Mouse (Mus musculus) forebrain, embryonic 14.5 days (tissue): Measurements from ENCODE around the gene Iqcd. TPM values are rescaled to one million over a fixed set of nuclear protein-coding genes. Genes with fewer than 3 reads are reported as not detected.

Experiments
- ATAC-seq: fragments of 200-750 bp; cut with Nextera tagmentation; 2 replicates; pipeline ENCODE4 v1.8.0; 2017; ENCODE audit warnings: mild to moderate bottlenecking, moderate library complexity
- DNase-seq: peaks from one replicate; pipeline ENCODE4 v3.0.0-alpha.2; 2015; ENCODE audit warnings: low spot score
- H3K27ac ChIP-seq: fragments of 300-500 bp; sonication (generic); 2 replicates; pipeline ENCODE4 v1.5.1; 2014; ENCODE audit warnings: low read depth, mild to moderate bottlenecking, control low read depth, low read length, moderate library complexity
- H3K27me3 ChIP-seq: fragments of 300-500 bp; sonication (generic); replicated peaks from 2 replicates; pipeline ENCODE4 v1.6.1; 2014; ENCODE audit warnings: low read length, control low read depth, mixed read lengths; ENCODE audit not compliant: control insufficient read depth, insufficient read depth
- H3K36me3 ChIP-seq: fragments of 300-500 bp; sonication (generic); 2 replicates; pipeline ENCODE4 v1.6.1; 2014; ENCODE audit warnings: low read length, control low read depth; ENCODE audit not compliant: control insufficient read depth, insufficient read depth
- H3K4me1 ChIP-seq: fragments of 300-500 bp; sonication (generic); 2 replicates; pipeline ENCODE4 v1.6.1; 2014; ENCODE audit warnings: antibody characterized with exemption, low read length, control low read depth; ENCODE audit not compliant: control insufficient read depth, insufficient read depth
- H3K4me2 ChIP-seq: fragments of 300-500 bp; sonication (generic); 2 replicates; pipeline ENCODE4 v1.6.1; 2014; ENCODE audit warnings: mild to moderate bottlenecking, control low read depth, low read length
- H3K4me3 ChIP-seq: fragments of 300-500 bp; sonication (generic); 2 replicates; pipeline ENCODE4 v1.5.1; 2014; ENCODE audit warnings: low read depth, low read length, control low read depth
- H3K9ac ChIP-seq: fragments of 300-500 bp; sonication (generic); 2 replicates; pipeline ENCODE4 v1.6.1; 2014; ENCODE audit warnings: mild to moderate bottlenecking, low read length, control low read depth, moderate library complexity
- H3K9me3 ChIP-seq: fragments of 300-500 bp; sonication (generic); replicated peaks from 2 replicates; pipeline ENCODE4 v1.6.1; 2016; ENCODE audit warnings: low read length, control low read depth, mixed read lengths; ENCODE audit not compliant: control insufficient read depth
- WGBS: fragments of 180-500 bp; shearing (Covaris S2); extraction: QIAGEN DNeasy Blood & Tissue Kit; methylation state at CpG from one replicate; pipeline ENCODE4 v1.1.7; 2014; 5-methylcytosine and 5-hydroxymethylcytosine counted together
- polyA plus RNA-seq: library from polyadenylated mRNA; unstranded; fragments of >200 nt; fragmentation: Nextera tagmentation; extraction: Ambion mirVana; gene quantifications from 2 replicates; pipeline ENCODE4 v1.2.1, GENCODE M21; 2014

Gene Iqcd
- polyA plus RNA-seq, 1 experiment from 2014 or later: 2.0 TPM

DNA sequence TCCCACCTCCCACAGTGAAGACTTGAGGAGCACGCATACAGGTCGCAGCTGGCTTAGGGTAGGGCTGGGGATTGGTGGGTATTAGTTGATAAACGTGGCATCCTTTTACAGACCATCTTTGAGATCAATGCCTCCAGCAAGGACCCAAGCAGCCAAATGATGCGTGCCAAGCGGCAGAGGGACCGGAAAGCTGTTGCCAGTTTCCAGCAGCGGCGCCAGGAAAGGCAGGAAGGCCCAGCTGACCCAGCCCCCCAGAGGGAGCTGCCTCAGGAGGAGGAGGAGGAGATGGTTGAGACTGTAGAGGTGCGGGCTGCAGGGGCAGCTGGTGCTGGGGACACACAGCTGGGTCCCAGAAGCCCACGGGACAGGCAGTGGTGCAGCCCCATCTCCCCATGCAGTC lies 35.6 kb downstream of the Iqcd start:
- H3K4me2 ChIP-seq: no peak overlapping the region
- H3K27me3 ChIP-seq: no peaks in the 10 kb centered on the region
- no peak for ATAC-seq
- peaks cover 85% of the 10 kb centered on the region for H3K36me3 ChIP-seq
- H3K4me1 ChIP-seq: no peaks in the 10 kb centered on the region
- no peak for DNase-seq
- H3K27ac ChIP-seq: no peak overlapping the region
- no peak overlapping the region for H3K9ac ChIP-seq
- no peak overlapping the region for H3K4me3 ChIP-seq
- no peaks in the 10 kb centered on the region for H3K9me3 ChIP-seq
- 91% methylated on average over 10 of the region's 10 CpGs for WGBS

DNA sequence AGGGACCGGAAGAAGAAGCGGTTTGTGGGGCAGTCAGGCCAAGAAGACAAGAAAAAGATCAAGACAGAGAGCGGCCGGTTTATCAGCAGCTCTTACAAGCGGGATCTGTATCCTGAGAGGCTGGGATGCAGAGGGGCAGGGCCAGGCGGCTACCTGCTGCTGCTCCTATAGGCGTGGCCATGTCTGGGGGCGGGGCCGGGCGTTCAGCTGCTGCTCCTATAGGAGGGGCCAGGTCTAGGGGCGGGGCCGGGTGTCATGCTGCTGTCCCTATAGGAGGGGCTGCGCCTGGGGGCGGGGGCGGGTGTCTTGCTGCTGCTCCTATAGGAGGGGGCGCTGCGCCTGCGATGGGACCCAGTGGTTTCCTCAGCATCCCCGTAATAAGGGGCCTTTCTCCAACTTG lies 37.6 kb downstream of the Iqcd start:
- DNase-seq: no peak
- H3K4me3 ChIP-seq: no peak overlapping the region
- peaks cover 66% of the 10 kb centered on the region for H3K36me3 ChIP-seq
- peak; percentile 37; the same call in 1 of the 2 replicates for ATAC-seq
- H3K9me3 ChIP-seq: no peaks in the 10 kb centered on the region
- H3K4me2 ChIP-seq: no peak overlapping the region
- H3K27ac ChIP-seq: no peak overlapping the region
- no peaks in the 10 kb centered on the region; the same call in 1 of the 2 replicates for H3K27me3 ChIP-seq
- H3K9ac ChIP-seq: no peak overlapping the region
- no peaks in the 10 kb centered on the region for H3K4me1 ChIP-seq
- WGBS: 19% methylated on average over 19 of the region's 19 CpGs

DNA sequence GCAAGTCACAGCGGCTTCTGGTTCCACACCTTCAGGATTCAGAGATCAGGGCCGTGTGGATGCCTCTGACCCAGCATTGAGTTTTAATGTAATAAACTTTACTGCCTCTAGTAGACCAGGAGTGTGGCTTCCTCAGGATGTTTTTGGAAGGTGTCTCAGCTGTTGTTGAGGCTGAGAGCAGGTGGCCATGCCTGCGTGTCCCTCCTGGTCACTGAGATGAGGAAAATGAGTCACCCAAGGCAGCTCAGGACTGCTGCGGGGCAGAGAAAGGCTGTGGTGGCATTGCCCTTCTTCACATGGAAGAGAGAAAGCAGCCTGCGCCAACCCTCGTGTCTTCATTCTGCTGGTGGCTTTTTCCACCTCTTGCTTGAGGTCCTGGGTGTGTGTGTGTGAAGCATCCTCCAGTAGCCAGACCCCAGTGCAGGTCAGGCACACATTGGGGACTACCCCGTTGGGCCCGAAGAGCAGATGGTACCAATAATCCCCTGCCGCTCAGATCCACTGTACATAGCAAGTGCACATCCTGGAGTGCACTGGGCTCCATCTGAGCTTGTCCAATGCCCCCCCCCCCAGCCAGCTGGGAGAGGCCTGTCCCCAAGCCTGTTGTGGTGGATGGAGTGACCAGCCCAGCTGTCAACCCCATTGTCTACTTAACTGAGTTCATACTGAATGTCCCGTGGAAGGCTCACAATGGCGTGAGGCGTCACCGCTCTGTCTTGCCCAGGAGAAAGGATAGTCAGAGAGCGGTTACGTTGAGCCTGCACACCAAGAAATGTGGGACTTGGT lies 38.9 kb downstream of the Iqcd start:
- no peak overlapping the region for H3K4me2 ChIP-seq
- ATAC-seq: no peak

DNA sequence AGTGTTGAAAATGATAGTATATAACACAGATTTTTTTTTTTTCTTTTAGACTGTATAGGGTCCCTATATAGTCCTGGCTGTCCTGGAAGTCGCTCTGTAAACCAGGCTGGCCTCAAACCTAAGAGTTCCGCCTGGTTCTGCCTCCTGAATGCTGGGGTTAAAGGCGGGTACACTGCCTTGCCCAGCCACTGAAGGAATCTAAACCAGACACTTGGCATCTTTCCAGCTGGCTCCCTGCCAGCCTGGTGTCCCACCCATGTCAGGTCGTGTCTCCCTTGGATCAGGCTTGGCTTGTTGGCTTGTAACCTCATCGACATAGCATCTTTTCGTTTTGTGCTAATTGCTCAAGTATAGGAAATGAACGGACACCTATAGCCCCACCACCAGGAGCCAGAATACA lies 39.8 kb downstream of the Iqcd start:
- no peak overlapping the region for H3K4me3 ChIP-seq
- H3K27me3 ChIP-seq: no peaks in the 10 kb centered on the region; the same call in 1 of the 2 replicates
- H3K9me3 ChIP-seq: no peaks in the 10 kb centered on the region; the same call in 1 of the 2 replicates
- 60% methylated on average over 7 of the region's 7 CpGs for WGBS
- H3K9ac ChIP-seq: no peak overlapping the region
- H3K4me2 ChIP-seq: no peak overlapping the region
- no peak overlapping the region for H3K27ac ChIP-seq
- no peaks in the 10 kb centered on the region for H3K4me1 ChIP-seq
- H3K36me3 ChIP-seq: peaks cover 45% of the 10 kb centered on the region
- ATAC-seq (no peak), DNase-seq (no peak)

More for the DNA sequence above, 38.9 kb downstream of the Iqcd start:
- H3K9ac ChIP-seq: no peak overlapping the region
- H3K27ac ChIP-seq: no peak overlapping the region
- peaks cover 53% of the 10 kb centered on the region for H3K36me3 ChIP-seq
- no peaks in the 10 kb centered on the region; the same call in 1 of the 2 replicates for H3K27me3 ChIP-seq
- DNase-seq: no peak
- WGBS: 90% methylated on average over 15 of the region's 15 CpGs
- H3K9me3 ChIP-seq: no peaks in the 10 kb centered on the region; the same call in 1 of the 2 replicates
- no peak overlapping the region for H3K4me3 ChIP-seq
- no peaks in the 10 kb centered on the region for H3K4me1 ChIP-seq

DNA sequence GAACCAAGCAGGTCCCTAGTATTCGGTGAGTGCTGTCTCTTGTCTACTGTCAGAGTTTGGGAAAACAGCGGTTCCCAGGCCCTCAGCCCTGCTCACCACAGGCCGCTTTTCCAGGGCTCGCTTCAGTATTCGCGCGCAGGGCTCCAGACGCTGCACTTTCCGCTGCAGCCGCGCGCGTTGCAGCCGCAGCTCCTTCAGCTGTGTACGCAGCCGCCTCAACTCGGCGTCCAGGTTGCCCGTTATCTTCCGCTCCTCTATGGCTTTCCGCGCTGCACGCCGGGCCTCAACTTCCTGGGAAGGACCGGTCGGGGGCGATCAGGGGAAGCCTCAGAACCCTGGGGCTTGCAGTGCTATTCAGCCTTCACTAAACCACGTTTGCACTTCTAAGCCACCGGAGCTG lies 42.3 kb downstream of the Iqcd start:
- Histone ChIP-seq H3K27ac (no peak overlapping the region), H3K4me2 (peak overlapping the region; percentile 33; the same call in 1 of the 2 replicates), H3K9ac (no peak overlapping the region; the same call in 1 of the 2 replicates), H3K9me3 (no peaks in the 10 kb centered on the region; the same call in 1 of the 2 replicates), H3K4me3 (no peak overlapping the region), H3K4me1 (no peaks in the 10 kb centered on the region), H3K27me3 (no peaks in the 10 kb centered on the region; the same call in 1 of the 2 replicates), H3K36me3 (peaks cover 22% of the 10 kb centered on the region)
- WGBS: 10% methylated on average over 29 of the region's 29 CpGs
- no peak for DNase-seq
- no peak for ATAC-seq

DNA sequence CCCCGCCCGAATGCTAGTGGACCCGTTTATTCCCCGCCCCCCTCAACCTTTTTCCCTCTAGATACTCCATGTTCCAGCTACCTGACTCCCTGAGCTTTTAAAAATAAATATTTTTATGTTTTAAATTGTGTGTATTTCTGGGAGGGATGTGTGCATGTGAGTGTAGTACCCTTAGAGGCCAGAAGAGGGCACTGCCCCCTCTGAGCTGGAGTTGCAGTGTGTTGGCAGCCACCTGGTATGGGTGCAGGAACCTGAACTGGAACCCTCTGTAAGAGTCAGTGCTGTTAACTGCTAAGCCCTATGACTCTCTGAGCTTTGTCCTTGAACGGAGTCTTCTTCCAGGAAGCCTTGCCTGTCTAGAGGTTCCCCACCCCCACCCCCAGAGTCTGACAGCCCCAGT lies 43.1 kb downstream of the Iqcd start:
- no peak for DNase-seq
- WGBS: 89% methylated on average over 5 of the region's 5 CpGs
- Histone ChIP-seq H3K4me1 (no peaks in the 10 kb centered on the region), H3K9ac (no peak overlapping the region), H3K36me3 (peaks cover 15% of the 10 kb centered on the region), H3K4me2 (no peak overlapping the region), H3K27ac (no peak overlapping the region), H3K27me3 (no peaks in the 10 kb centered on the region; the same call in 1 of the 2 replicates), H3K4me3 (no peak overlapping the region), H3K9me3 (no peaks in the 10 kb centered on the region; the same call in 1 of the 2 replicates)
- no peak for ATAC-seq

DNA sequence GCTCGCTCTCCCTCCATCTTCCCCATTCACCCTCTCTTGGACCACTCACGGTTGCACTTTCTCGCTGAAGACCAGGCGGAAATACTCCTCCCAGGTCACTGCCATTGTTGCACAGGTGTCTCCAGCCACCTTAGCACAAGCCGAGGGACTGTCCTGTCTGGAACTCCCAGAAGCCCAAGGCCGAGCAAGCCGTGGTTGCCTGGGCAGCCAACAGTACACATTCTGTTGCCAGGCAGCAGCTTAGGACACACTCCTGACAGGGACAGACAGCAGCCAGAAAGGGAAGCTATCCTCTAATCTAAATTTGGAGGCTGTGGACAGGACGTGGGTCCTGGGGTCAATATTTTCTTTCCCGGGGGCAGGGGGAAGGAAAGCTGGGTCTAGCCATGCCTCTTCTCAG lies 45.3 kb downstream of the Iqcd start, which contains the start of gene Cfap73:
Cfap73 (minus strand) TSS at position 105 of the 400 bp plus-strand sequence.
- H3K27me3 ChIP-seq: no peaks in the 10 kb centered on the region; the same call in 1 of the 2 replicates
- H3K9me3 ChIP-seq: no peaks in the 10 kb centered on the region; the same call in 1 of the 2 replicates
- ATAC-seq (no peak), DNase-seq (no peak)
- no peaks in the 10 kb centered on the region for H3K4me1 ChIP-seq
- no peak within 1 kb of the TSS for H3K4me3 ChIP-seq
- no peak within 1 kb of the TSS for H3K27ac ChIP-seq
- no peak within 1 kb of the TSS for H3K9ac ChIP-seq
- H3K4me2 ChIP-seq: no peak within 1 kb of the TSS
- WGBS: 65% methylated on average over 9 of the region's 9 CpGs
- no peaks in the 10 kb centered on the region for H3K36me3 ChIP-seq

DNA sequence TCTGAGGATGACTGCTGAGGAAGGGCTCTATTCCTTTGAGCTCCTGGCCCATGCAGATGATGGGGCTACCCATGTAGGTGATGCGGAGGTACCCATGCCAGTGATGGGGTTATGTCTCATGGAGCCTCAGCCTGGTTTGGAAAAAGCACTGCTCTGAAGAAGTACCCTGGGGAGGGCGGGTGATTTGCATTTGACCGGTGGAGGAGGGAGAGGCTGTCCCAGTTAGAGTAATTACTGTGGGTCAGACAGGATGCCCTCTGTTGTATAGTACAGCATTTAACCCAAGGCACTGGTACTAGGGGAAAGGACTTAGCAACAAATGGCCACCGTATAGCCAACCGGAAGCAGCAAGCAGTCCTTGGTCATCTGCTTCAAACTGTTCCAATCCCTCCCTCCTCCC lies 46.0 kb downstream of the Iqcd start:
- 64% methylated on average over 5 of the region's 5 CpGs for WGBS
- ATAC-seq (no peak), DNase-seq (no peak)
- Histone ChIP-seq H3K9ac (no peak overlapping the region), H3K4me2 (no peak overlapping the region), H3K27ac (no peak overlapping the region), H3K27me3 (no peaks in the 10 kb centered on the region; the same call in 1 of the 2 replicates), H3K4me3 (no peak overlapping the region), H3K36me3 (no peaks in the 10 kb centered on the region), H3K9me3 (no peaks in the 10 kb centered on the region; the same call in 1 of the 2 replicates), H3K4me1 (no peaks in the 10 kb centered on the region)

DNA sequence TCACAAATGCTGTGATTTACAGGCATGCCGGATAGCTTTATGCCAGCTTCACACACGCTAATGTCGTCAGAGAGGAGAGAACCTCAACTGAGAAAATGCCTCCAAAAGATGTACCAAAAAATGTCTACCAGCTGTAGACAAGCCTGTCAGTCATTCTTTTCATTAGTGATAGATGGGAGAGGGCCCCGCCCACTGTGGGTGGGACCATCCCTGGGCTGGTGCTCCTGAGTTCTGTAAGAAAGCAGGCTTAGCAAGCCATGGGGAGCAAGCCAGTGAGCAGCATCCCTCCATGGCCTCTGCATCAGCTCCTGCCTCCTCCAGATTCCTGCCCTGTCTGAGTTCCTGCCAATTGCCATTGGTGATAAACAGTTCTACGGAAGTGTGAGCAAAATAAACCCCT lies 46.8 kb downstream of the Iqcd start:
- no peak overlapping the region for H3K27ac ChIP-seq
- 88% methylated on average over 5 of the region's 5 CpGs for WGBS
- no peaks in the 10 kb centered on the region; the same call in 1 of the 2 replicates for H3K9me3 ChIP-seq
- no peaks in the 10 kb centered on the region for H3K36me3 ChIP-seq
- ATAC-seq (no peak), DNase-seq (no peak)
- no peaks in the 10 kb centered on the region for H3K27me3 ChIP-seq
- H3K4me3 ChIP-seq: no peak overlapping the region
- no peak overlapping the region for H3K9ac ChIP-seq
- no peaks in the 10 kb centered on the region for H3K4me1 ChIP-seq
- no peak overlapping the region for H3K4me2 ChIP-seq
